Mouse (Mus musculus) kidney, embryonic 15.5 days (tissue): ENCODE measurements at regions not wholly inside any gene's neighbourhood (a gene's known extent, or its start where the extent isn't known, plus 50 kb on each side); places are given as distances from the start of the nearest gene placed in this dataset.

Experiments used
- ATAC-seq: fragments of 200-750 bp; cut with Nextera tagmentation; replicated peaks from 2 replicates; pipeline ENCODE4 v1.8.0; 2017; ENCODE audit warnings: moderate TSS enrichment; ENCODE audit not compliant: low FRiP score
- H3K27ac ChIP-seq: fragments of 300-500 bp; sonication (generic); 2 replicates; pipeline ENCODE4 v1.5.1; 2015; ENCODE audit warnings: mild to moderate bottlenecking, inconsistent platforms
- H3K27me3 ChIP-seq: fragments of 300-500 bp; sonication (generic); 2 replicates; pipeline ENCODE4 v1.6.1; 2015; ENCODE audit warnings: inconsistent platforms
- H3K36me3 ChIP-seq: fragments of 300-500 bp; sonication (generic); 2 replicates; pipeline ENCODE4 v1.6.1; 2015; ENCODE audit warnings: inconsistent platforms
- H3K4me1 ChIP-seq: fragments of 300-500 bp; sonication (generic); 2 replicates; pipeline ENCODE4 v1.6.1; 2015; ENCODE audit warnings: inconsistent platforms
- H3K4me2 ChIP-seq: fragments of 300-500 bp; sonication (generic); 2 replicates; pipeline ENCODE4 v1.6.1; 2015; ENCODE audit warnings: moderate library complexity, mild to moderate bottlenecking, inconsistent platforms
- H3K4me3 ChIP-seq: fragments of 300-500 bp; sonication (generic); replicated peaks from 2 replicates; pipeline ENCODE4 v1.5.1; 2015; ENCODE audit warnings: mild to moderate bottlenecking, inconsistent platforms
- H3K9ac ChIP-seq: fragments of 300-500 bp; sonication (generic); 2 replicates; pipeline ENCODE4 v1.6.1; 2015; ENCODE audit warnings: mild to moderate bottlenecking, inconsistent platforms
- H3K9me3 ChIP-seq: fragments of 300-500 bp; sonication (generic); replicated peaks from 2 replicates; pipeline ENCODE4 v1.6.1; 2016; ENCODE audit warnings: inconsistent platforms
- WGBS: fragments of 180-500 bp; shearing (Covaris S2); methylation state at CpG from one replicate; pipeline ENCODE4 v1.1.7; 2015; ENCODE audit warnings: mixed read lengths; 5-methylcytosine and 5-hydroxymethylcytosine counted together

GRCm38 (mm10) chr7:113621316-113621715 is 107.7 kb downstream of the Far1 start:
- 61% methylated on average over 8 of the region's 8 CpGs for WGBS
- Histone ChIP-seq H3K9ac (no peak overlapping the region), H3K27me3 (no peaks in the 10 kb centered on the region), H3K9me3 (no peaks in the 10 kb centered on the region), H3K4me3 (no peak overlapping the region), H3K36me3 (no peaks in the 10 kb centered on the region), H3K4me1 (0 out of 2 replicates have a peak, but pooled peaks cover 4% of the 10 kb centered on the region), H3K27ac (no peak overlapping the region), H3K4me2 (no peak overlapping the region)
- ATAC-seq: no peak

GRCm38 (mm10) chr7:113621898-113622510 is 108.4 kb downstream of the Far1 start:
- WGBS: 60% methylated on average over 13 of the region's 13 CpGs

GRCm38 (mm10) chr7:113623296-113623695 is 109.7 kb downstream of the Far1 start:
- H3K27ac ChIP-seq: no peak overlapping the region
- no peak overlapping the region for H3K4me2 ChIP-seq
- H3K27me3 ChIP-seq: no peaks in the 10 kb centered on the region
- 0 out of 2 replicates have a peak, but pooled peaks cover 4% of the 10 kb centered on the region for H3K4me1 ChIP-seq
- ATAC-seq: no peak
- WGBS: 86% methylated on average over 4 of the region's 4 CpGs
- H3K9me3 ChIP-seq: no peaks in the 10 kb centered on the region
- no peaks in the 10 kb centered on the region for H3K36me3 ChIP-seq
- no peak overlapping the region for H3K4me3 ChIP-seq
- H3K9ac ChIP-seq: no peak overlapping the region

More at GRCm38 (mm10) chr7:113621898-113622510, 108.4 kb downstream of the Far1 start:
- Histone ChIP-seq H3K4me1 (0 out of 2 replicates have a peak, but pooled peaks cover 4% of the 10 kb centered on the region), H3K9me3 (no peaks in the 10 kb centered on the region), H3K4me3 (no peak overlapping the region), H3K27ac (no peak overlapping the region), H3K9ac (no peak overlapping the region), H3K4me2 (no peak overlapping the region), H3K27me3 (no peaks in the 10 kb centered on the region), H3K36me3 (no peaks in the 10 kb centered on the region)
- no peak for ATAC-seq

- H3K27ac ChIP-seq: no peak overlapping the region
- H3K36me3 ChIP-seq: no peaks in the 10 kb centered on the region
- no peak overlapping the region for H3K9ac ChIP-seq
- ATAC-seq: no peak
- no peak overlapping the region for H3K4me3 ChIP-seq
- 91% methylated on average over 6 of the region's 6 CpGs for WGBS
- no peaks in the 10 kb centered on the region for H3K9me3 ChIP-seq
- H3K4me2 ChIP-seq: no peak overlapping the region
- H3K4me1 ChIP-seq: 0 out of 2 replicates have a peak, but pooled peaks cover 4% of the 10 kb centered on the region
- H3K27me3 ChIP-seq: no peaks in the 10 kb centered on the region
Observed at GRCm38 (mm10) chr7:113623962-113624361, 110.3 kb downstream of the Far1 start.

GRCm38 (mm10) chr7:113626734-113627133 is 113.1 kb downstream of the Far1 start:
- Histone ChIP-seq H3K27ac (no peak overlapping the region), H3K9ac (no peak overlapping the region), H3K4me3 (no peak overlapping the region), H3K4me2 (no peak overlapping the region), H3K9me3 (no peaks in the 10 kb centered on the region), H3K27me3 (no peaks in the 10 kb centered on the region), H3K4me1 (0 out of 2 replicates have a peak, but pooled peaks cover 4% of the 10 kb centered on the region), H3K36me3 (no peaks in the 10 kb centered on the region)
- ATAC-seq: no peak

GRCm38 (mm10) chr7:113637011-113637600 is 123.5 kb downstream of the Far1 start:
- no peak overlapping the region for H3K4me3 ChIP-seq
- H3K27me3 ChIP-seq: no peaks in the 10 kb centered on the region
- no peaks in the 10 kb centered on the region for H3K4me1 ChIP-seq
- WGBS: 79% methylated on average over 4 of the region's 4 CpGs
- no peaks in the 10 kb centered on the region for H3K36me3 ChIP-seq
- no peaks in the 10 kb centered on the region for H3K9me3 ChIP-seq
- no peak overlapping the region for H3K27ac ChIP-seq
- ATAC-seq: no peak
- no peak overlapping the region for H3K9ac ChIP-seq
- no peak overlapping the region for H3K4me2 ChIP-seq

GRCm38 (mm10) chr7:113638098-113638497 is 124.5 kb downstream of the Far1 start:
- no peak overlapping the region for H3K4me2 ChIP-seq
- H3K4me1 ChIP-seq: no peaks in the 10 kb centered on the region
- 63% methylated on average over 6 of the region's 6 CpGs for WGBS
- no peak overlapping the region for H3K9ac ChIP-seq
- H3K4me3 ChIP-seq: no peak overlapping the region
- no peaks in the 10 kb centered on the region for H3K9me3 ChIP-seq
- H3K27me3 ChIP-seq: no peaks in the 10 kb centered on the region
- ATAC-seq: no peak
- H3K27ac ChIP-seq: no peak overlapping the region
- H3K36me3 ChIP-seq: no peaks in the 10 kb centered on the region

- no peak overlapping the region for H3K4me2 ChIP-seq
- ATAC-seq: no peak
- H3K27me3 ChIP-seq: no peaks in the 10 kb centered on the region
- no peaks in the 10 kb centered on the region for H3K4me1 ChIP-seq
- 71% methylated on average over 7 of the region's 7 CpGs for WGBS
- H3K9ac ChIP-seq: no peak overlapping the region
- H3K4me3 ChIP-seq: no peak overlapping the region
- no peak overlapping the region for H3K27ac ChIP-seq
- no peaks in the 10 kb centered on the region for H3K36me3 ChIP-seq
- H3K9me3 ChIP-seq: no peaks in the 10 kb centered on the region
Observed at GRCm38 (mm10) chr7:113642540-113642939, 123.3 kb upstream of the Spon1 start.

- Histone ChIP-seq H3K4me3 (no peak overlapping the region), H3K4me1 (no peaks in the 10 kb centered on the region), H3K36me3 (no peaks in the 10 kb centered on the region), H3K4me2 (no peak overlapping the region), H3K27me3 (no peaks in the 10 kb centered on the region), H3K27ac (no peak overlapping the region), H3K9me3 (no peaks in the 10 kb centered on the region), H3K9ac (no peak overlapping the region)
- 88% methylated on average over 1 of the region's 2 CpGs for WGBS
- ATAC-seq: no peak
Observed at GRCm38 (mm10) chr7:113650631-113651030, 115.2 kb upstream of the Spon1 start.

- no peak overlapping the region for H3K4me3 ChIP-seq
- H3K4me1 ChIP-seq: no peaks in the 10 kb centered on the region
- H3K36me3 ChIP-seq: no peaks in the 10 kb centered on the region
- 79% methylated on average over 1 of the region's 1 CpGs for WGBS
- no peak for ATAC-seq
- H3K9me3 ChIP-seq: no peaks in the 10 kb centered on the region
- no peak overlapping the region for H3K27ac ChIP-seq
- H3K4me2 ChIP-seq: no peak overlapping the region
- H3K27me3 ChIP-seq: no peaks in the 10 kb centered on the region
- H3K9ac ChIP-seq: no peak overlapping the region
Observed at GRCm38 (mm10) chr7:113651696-113652095, 114.1 kb upstream of the Spon1 start.

- H3K27ac ChIP-seq: no peak overlapping the region
- H3K36me3 ChIP-seq: no peaks in the 10 kb centered on the region
- no peaks in the 10 kb centered on the region for H3K4me1 ChIP-seq
- H3K27me3 ChIP-seq: no peaks in the 10 kb centered on the region
- no peak overlapping the region for H3K9ac ChIP-seq
- ATAC-seq: no peak
- no peak overlapping the region for H3K4me2 ChIP-seq
- 27% methylated on average over 5 of the region's 5 CpGs for WGBS
- H3K4me3 ChIP-seq: no peak overlapping the region
- H3K9me3 ChIP-seq: no peaks in the 10 kb centered on the region
Observed at GRCm38 (mm10) chr7:113653130-113653529, 112.7 kb upstream of the Spon1 start.

- 80% methylated on average over 5 of the region's 5 CpGs for WGBS
- H3K36me3 ChIP-seq: no peaks in the 10 kb centered on the region
- H3K4me3 ChIP-seq: no peak overlapping the region
- H3K9me3 ChIP-seq: no peaks in the 10 kb centered on the region
- no peaks in the 10 kb centered on the region for H3K27me3 ChIP-seq
- ATAC-seq: no peak
- H3K4me2 ChIP-seq: no peak overlapping the region
- H3K27ac ChIP-seq: no peak overlapping the region
- H3K4me1 ChIP-seq: no peaks in the 10 kb centered on the region
- no peak overlapping the region for H3K9ac ChIP-seq
Observed at GRCm38 (mm10) chr7:113655336-113655735, 110.5 kb upstream of the Spon1 start.
